Mouse (Mus musculus) MEL (cell line): Measurements from ENCODE around the gene Capn12. TPM values are rescaled to one million over a fixed set of nuclear protein-coding genes. Genes with fewer than 3 reads are reported as not detected.

Experiments used
- DNase-seq: peaks from one replicate; pipeline ENCODE4 v3.0.0; 2011; ENCODE audit warnings: low read depth, low spot score
- H3K27ac ChIP-seq: 2 replicates; pipeline ENCODE4 v1.5.1; 2012; ENCODE audit warnings: low read depth, mild to moderate bottlenecking, control low read depth, low read length, moderate library complexity; ENCODE audit not compliant: control insufficient read depth
- H3K27me3 ChIP-seq, 2 experiments: fragments of 150-350 bp in 1 of 2; sonication (generic) in 1 of 2; 2 replicates each; pipeline ENCODE4 v1.6.1; 2012; ENCODE audit warnings: low read length in 2 of 2, mild to moderate bottlenecking in 2 of 2, improper control_type of control experiment in 1 of 2, moderate library complexity in 1 of 2; ENCODE audit not compliant: insufficient read depth in 2 of 2, control insufficient read depth in 1 of 2
- H3K36me3 ChIP-seq, 2 experiments: 2 replicates each; pipeline ENCODE4 v1.6.1; 2012 to 2014; ENCODE audit warnings: low read length in 2 of 2, improper control_type of control experiment in 1 of 2, inconsistent platforms in 1 of 2, mild to moderate bottlenecking in 1 of 2; ENCODE audit not compliant: insufficient read depth in 2 of 2, control insufficient read depth in 1 of 2
- H3K4me1 ChIP-seq, 2 experiments: fragments of 150-350 bp in 1 of 2; sonication (generic) in 1 of 2; 2 replicates each; pipeline ENCODE4 v1.6.1; 2012; ENCODE audit warnings: low read length in 2 of 2, improper control_type of control experiment in 1 of 2, mild to moderate bottlenecking in 1 of 2; ENCODE audit not compliant: insufficient read depth in 2 of 2, control insufficient read depth in 1 of 2
- H3K4me3 ChIP-seq, 2 experiments: fragments of 150-350 bp in 1 of 2; sonication (generic) in 1 of 2; 2 replicates each; pipeline ENCODE4 v1.5.1; 2012; ENCODE audit warnings: low read depth in 2 of 2, low read length in 2 of 2, mild to moderate bottlenecking in 2 of 2, moderate library complexity in 2 of 2, control low read depth in 1 of 2, improper control_type of control experiment in 1 of 2; ENCODE audit not compliant: control insufficient read depth in 1 of 2, insufficient read depth in 1 of 2
- H3K79me2 ChIP-seq: 2 replicates; pipeline ENCODE4 v1.6.1; 2012; ENCODE audit warnings: mild to moderate bottlenecking, low read length, moderate library complexity; ENCODE audit not compliant: control insufficient read depth, poor library complexity, insufficient read depth
- H3K9ac ChIP-seq: 2 replicates; pipeline ENCODE4 v1.6.1; 2012; ENCODE audit warnings: low read depth, mild to moderate bottlenecking, control low read depth, low read length, moderate library complexity; ENCODE audit not compliant: control insufficient read depth, poor library complexity, severe bottlenecking
- H3K9me3 ChIP-seq: fragments of 150-350 bp; sonication (generic); replicated peaks from 2 replicates; pipeline ENCODE4 v1.6.1; 2012; ENCODE audit warnings: mild to moderate bottlenecking, low read length, improper control_type of control experiment, moderate library complexity; ENCODE audit not compliant: insufficient read depth
- CHD1 ChIP-seq: IDR thresholded peaks from 2 replicates; pipeline ENCODE4 v1.6.1; 2012; ENCODE audit warnings: low read depth, mild to moderate bottlenecking, inconsistent platforms, low read length, improper control_type of control experiment
- CHD2 ChIP-seq: IDR thresholded peaks from 2 replicates; pipeline ENCODE4 v1.6.1; 2011; ENCODE audit warnings: low read length, improper control_type of control experiment
- CTCF ChIP-seq, 3 experiments: IDR thresholded peaks in 2 of 3; conservative IDR thresholded peaks in 1 of 3; 2 replicates each; pipeline ENCODE4 v1.5.1; 2011 to 2012; ENCODE audit warnings: low read length in 3 of 3, low read depth in 2 of 3, mild to moderate bottlenecking in 2 of 3, improper control_type of control experiment in 1 of 3, inconsistent platforms in 1 of 3, mixed read lengths in 1 of 3, moderate library complexity in 1 of 3; ENCODE audit not compliant: control insufficient read depth in 1 of 3, insufficient read depth in 1 of 3, poor library complexity in 1 of 3, severe bottlenecking in 1 of 3
- E2F4 ChIP-seq: IDR thresholded peaks from 2 replicates; pipeline ENCODE4 v1.6.1; 2011; ENCODE audit warnings: low read depth, low read length, improper control_type of control experiment, borderline replicate concordance
- EP300 ChIP-seq, 2 experiments: IDR thresholded peaks; 2 replicates each; pipeline ENCODE4 v1.6.1; 2011; ENCODE audit warnings: improper control_type of control experiment in 2 of 2, low read length in 2 of 2, low read depth in 1 of 2, mild to moderate bottlenecking in 1 of 2
- ETS1 ChIP-seq: IDR thresholded peaks from 2 replicates; pipeline ENCODE4 v1.6.1; 2012; ENCODE audit warnings: low read depth, mild to moderate bottlenecking, inconsistent platforms, low read length, improper control_type of control experiment, moderate library complexity
- GABPA ChIP-seq: IDR thresholded peaks from 2 replicates; pipeline ENCODE4 v1.6.1; 2012; ENCODE audit warnings: low read depth, mild to moderate bottlenecking, inconsistent platforms, low read length, improper control_type of control experiment, moderate library complexity
- GATA1 ChIP-seq: IDR thresholded peaks from 2 replicates; pipeline ENCODE4 v1.6.1; 2011; ENCODE audit warnings: low read depth, low read length, improper control_type of control experiment
- HCFC1 ChIP-seq: IDR thresholded peaks from 2 replicates; pipeline ENCODE4 v1.6.1; 2012; ENCODE audit warnings: low read depth, mild to moderate bottlenecking, inconsistent platforms, low read length, improper control_type of control experiment, moderate library complexity
- KAT2A ChIP-seq: conservative IDR thresholded peaks from 2 replicates; pipeline ENCODE4 v1.6.1; 2012; ENCODE audit warnings: low read depth, low read length, improper control_type of control experiment, inconsistent platforms
- MAFK ChIP-seq: IDR thresholded peaks from 2 replicates; pipeline ENCODE4 v1.6.1; 2011; ENCODE audit warnings: low read depth, mild to moderate bottlenecking, low read length, improper control_type of control experiment, borderline replicate concordance
- MAX ChIP-seq: IDR thresholded peaks from 2 replicates; pipeline ENCODE4 v1.6.1; 2011; ENCODE audit warnings: low read length, improper control_type of control experiment
- MEF2A ChIP-seq: IDR thresholded peaks from 2 replicates; pipeline ENCODE4 v1.6.1; 2014; ENCODE audit warnings: low read depth, mild to moderate bottlenecking, inconsistent platforms, low read length, improper control_type of control experiment; ENCODE audit not compliant: poor library complexity, insufficient replicate concordance, severe bottlenecking; ENCODE audit errors: extremely low read depth
- MXI1 ChIP-seq: IDR thresholded peaks from 2 replicates; pipeline ENCODE4 v1.6.1; 2011; ENCODE audit warnings: mild to moderate bottlenecking, low read depth, low read length, improper control_type of control experiment
- MYB ChIP-seq: IDR thresholded peaks from 2 replicates; pipeline ENCODE4 v1.6.1; 2011; ENCODE audit warnings: mild to moderate bottlenecking, low read depth, low read length, improper control_type of control experiment
- MYC ChIP-seq: IDR thresholded peaks from 2 replicates; pipeline ENCODE4 v1.6.1; 2011; ENCODE audit warnings: low read depth, mild to moderate bottlenecking, low read length, improper control_type of control experiment, moderate library complexity
- NRF1 ChIP-seq: IDR thresholded peaks from 2 replicates; pipeline ENCODE4 v1.6.1; 2014; ENCODE audit warnings: low read depth, mild to moderate bottlenecking, inconsistent platforms, low read length, improper control_type of control experiment, moderate library complexity; ENCODE audit not compliant: poor library complexity, insufficient read depth, severe bottlenecking
- POLR2A ChIP-seq, 2 experiments: IDR thresholded peaks; 2 replicates each; pipeline ENCODE4 v1.6.1; 2011 to 2012; ENCODE audit warnings: low read length in 2 of 2, mild to moderate bottlenecking in 2 of 2, control low read depth in 1 of 2, improper control_type of control experiment in 1 of 2, low read depth in 1 of 2, moderate library complexity in 1 of 2; ENCODE audit not compliant: control insufficient read depth in 1 of 2, insufficient read depth in 1 of 2, poor library complexity in 1 of 2
- POLR2AphosphoS2 ChIP-seq: IDR thresholded peaks from 2 replicates; pipeline ENCODE4 v1.6.1; 2011; ENCODE audit warnings: low read length, improper control_type of control experiment
- POLR2AphosphoS5 ChIP-seq: IDR thresholded peaks from 2 replicates; pipeline ENCODE4 v1.6.1; 2012; ENCODE audit warnings: low read depth, borderline replicate concordance, mild to moderate bottlenecking, inconsistent platforms, low read length, moderate library complexity, mixed read lengths
- SMC3 ChIP-seq: IDR thresholded peaks from 2 replicates; pipeline ENCODE4 v1.6.1; 2011; ENCODE audit warnings: low read depth, low read length, improper control_type of control experiment
- TAL1 ChIP-seq: IDR thresholded peaks from 2 replicates; pipeline ENCODE4 v1.6.1; 2012; ENCODE audit warnings: mild to moderate bottlenecking, inconsistent platforms, low read length, moderate library complexity, mixed read lengths
- TCF12 ChIP-seq: IDR thresholded peaks from 2 replicates; pipeline ENCODE4 v1.6.1; 2014; ENCODE audit warnings: low read depth, mild to moderate bottlenecking, inconsistent platforms, low read length, improper control_type of control experiment, moderate library complexity
- UBTF ChIP-seq: IDR thresholded peaks from 2 replicates; pipeline ENCODE4 v1.6.1; 2012; ENCODE audit warnings: low read depth, mild to moderate bottlenecking, inconsistent platforms, low read length, improper control_type of control experiment, moderate library complexity, borderline replicate concordance; ENCODE audit not compliant: insufficient read depth
- USF2 ChIP-seq, 2 experiments: IDR thresholded peaks; 2 replicates each; pipeline ENCODE4 v1.6.1; 2011 to 2012; ENCODE audit warnings: improper control_type of control experiment in 2 of 2, low read length in 2 of 2, borderline replicate concordance in 1 of 2, inconsistent platforms in 1 of 2, low read depth in 1 of 2, mild to moderate bottlenecking in 1 of 2; ENCODE audit not compliant: insufficient read depth in 1 of 2
- ZC3H11A ChIP-seq: IDR thresholded peaks from 2 replicates; pipeline ENCODE4 v1.6.1; 2012; ENCODE audit warnings: low read depth, mild to moderate bottlenecking, inconsistent platforms, low read length, improper control_type of control experiment
- ZKSCAN1 ChIP-seq: IDR thresholded peaks from 2 replicates; pipeline ENCODE4 v1.6.1; 2012; ENCODE audit warnings: low read depth, mild to moderate bottlenecking, inconsistent platforms, low read length, improper control_type of control experiment, moderate library complexity
- ZMIZ1 ChIP-seq: IDR thresholded peaks from 2 replicates; pipeline ENCODE4 v1.6.1; 2012; ENCODE audit warnings: low read depth, mild to moderate bottlenecking, inconsistent platforms, low read length, improper control_type of control experiment, moderate library complexity
- polyA plus RNA-seq, 2 experiments: library from polyadenylated mRNA; stranded (reverse) in 1 of 2; unstranded in 1 of 2; fragments of >175 nt in 1 of 2; fragments of >200 nt in 1 of 2; gene quantifications; 2 replicates each; pipeline versions ENCODE4 v1.2.1 to v1.2.4; 2012; ENCODE audit warnings: low replicate concordance in 2 of 2, low read depth in 1 of 2; ENCODE audit not compliant: insufficient read length in 2 of 2, insufficient read depth in 1 of 2, missing spikeins in 1 of 2
- total RNA-seq: library from RNA; depleted of rRNA; stranded (reverse); fragments of 300-350 nt; gene quantifications from 2 replicates; pipeline ENCODE4 v1.2.3, GENCODE M21; 2012

The Capn12 gene
- total and polyA plus RNA-seq, 3 experiments: 0.19 TPM; not detected in 2

DNA sequence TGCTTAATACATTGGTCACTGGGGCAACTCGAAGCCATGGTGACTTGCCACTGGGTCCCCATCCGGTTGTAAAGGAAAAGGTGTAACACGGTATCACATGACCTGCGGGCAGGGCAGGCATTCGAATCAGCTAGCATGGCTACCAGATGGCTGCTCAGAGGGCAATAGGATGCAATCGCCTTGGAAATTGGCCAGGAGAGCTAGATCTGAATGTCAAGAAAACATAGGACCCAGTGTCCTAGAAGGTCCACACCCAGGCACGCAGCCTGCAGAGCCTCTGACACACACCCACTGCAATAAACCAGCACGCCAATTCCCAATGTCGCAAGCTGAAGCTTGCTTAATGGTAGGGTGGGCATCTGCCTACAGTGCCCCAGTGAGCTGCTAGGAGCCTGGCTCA is 42.9 kb upstream of the Capn12 start:
- H3K9ac ChIP-seq: no peak overlapping the region
- TF ChIP-seq EP300 (IDR thresholded peaks at IDR 0.05; ENCODE audit: low read depth in 1 of 2, low read length in 2 of 2) (no peak), POLR2AphosphoS5 (no peak), POLR2AphosphoS2 (no peak), ZC3H11A (no peak), NRF1 (no peak), E2F4 (no peak), HCFC1 (no peak), MYC (no peak), ETS1 (no peak), MYB (no peak), MAX (no peak), USF2 (IDR thresholded peaks at IDR 0.05; ENCODE audit: borderline replicate concordance in 1 of 2, insufficient read depth in 1 of 2, low read depth in 1 of 2, low read length in 2 of 2) (no peak), POLR2A (IDR thresholded peaks at IDR 0.05; ENCODE audit: control insufficient read depth in 1 of 2, insufficient read depth in 1 of 2, low read depth in 1 of 2, low read length in 2 of 2, poor library complexity in 1 of 2) (no peak), GATA1 (no peak), TAL1 (no peak), UBTF (no peak)
- TF ChIP-seq, all 39 proteins: peak for 0
- Histone ChIP-seq H3K9me3 (no peaks in the 10 kb centered on the region), H3K4me1 (no peaks in the 10 kb centered on the region), H3K4me3 (no peak overlapping the region), H3K27ac (no peak overlapping the region), H3K27me3 (no peaks in the 10 kb centered on the region), H3K36me3 (no peaks in the 10 kb centered on the region), H3K79me2 (no peaks in the 10 kb centered on the region)
- DNase-seq: no peak

- H3K27me3 ChIP-seq: no peaks in the 10 kb centered on the region; a peak in 2 of 4 replicates
- no peak overlapping the region for H3K27ac ChIP-seq
- H3K4me3 ChIP-seq: no peak overlapping the region
- no peaks in the 10 kb centered on the region for H3K36me3 ChIP-seq
- H3K79me2 ChIP-seq: no peaks in the 10 kb centered on the region
- H3K9ac ChIP-seq: no peak overlapping the region
- H3K9me3 ChIP-seq: no peaks in the 10 kb centered on the region
- no peak for TF ChIP-seq CTCF (IDR thresholded peaks at IDR 0.05 in 2 of 3, conservative IDR thresholded peaks at IDR 0.05 in 1 of 3; ENCODE audit: control insufficient read depth in 1 of 3, insufficient read depth in 1 of 3, low read depth in 2 of 3, low read length in 3 of 3, poor library complexity in 1 of 3, severe bottlenecking in 1 of 3)
- TF ChIP-seq CHD1: no peak
- TF ChIP-seq NRF1: no peak
- TF ChIP-seq MXI1: no peak
- TF ChIP-seq ZMIZ1: no peak
- TF ChIP-seq MAFK: no peak
- TF ChIP-seq SMC3: no peak
- TF ChIP-seq MEF2A: no peak
- no peak for TF ChIP-seq MAX
- TF ChIP-seq MYC: no peak
- TF ChIP-seq HCFC1: no peak
- no peak for TF ChIP-seq KAT2A
- no peak for TF ChIP-seq ZKSCAN1
- no peak for TF ChIP-seq TCF12
- TF ChIP-seq CHD2: no peak
- no peak for TF ChIP-seq E2F4
- no peak for TF ChIP-seq UBTF
- no peak for TF ChIP-seq GABPA
- no peaks in the 10 kb centered on the region for H3K4me1 ChIP-seq
- DNase-seq: no peak
These were observed 33.9 kb upstream of the Capn12 start for GRCm38 (mm10) chr7:28847273-28847672.
